ENCODE assay signal across 11 mouse cellular contexts in genomic region chr2:65182747-65183146, GRCm38 (mm10). TPM values are rescaled to one million over a fixed set of nuclear protein-coding genes. Genes with fewer than 3 reads are reported as not detected.
DNase-seq lines count a peak whose midpoint lies in the region; ATAC-seq lines count a peak whose summit lies in the region.
"Had no signal": no experiment of that assay in that cellular context is flagged by ENCODE, and none has a peak within 500 bp of the region (broad histone marks: within the 10 kb centered on the region; RNA-seq: fewer than 3 reads in every experiment).

No protein-coding gene starts in this region.

- peaks cover 33% of the 10 kb centered on the region for H3K4me1 ChIP-seq in heart, embryonic 13.5 days
- H3K4me1 ChIP-seq in forebrain, embryonic 11.5 days (replicated peaks; ENCODE audit: control insufficient read depth, insufficient read depth, low read length): peaks cover 10% of the 10 kb centered on the region
- H3K4me1 ChIP-seq in midbrain, embryonic 11.5 days (ENCODE audit: control insufficient read depth, insufficient read depth, low read length): peaks cover 19% of the 10 kb centered on the region
- H3K4me1 ChIP-seq: embryonic facial prominence, embryonic 15.5 days had no signal

- WGBS in heart, embryonic 13.5 days: 47% methylated on average over 2 of the region's 2 CpGs
- WGBS in forebrain, embryonic 11.5 days: 31% methylated on average over 2 of the region's 2 CpGs
- WGBS in midbrain, embryonic 11.5 days: 10% methylated on average over 2 of the region's 2 CpGs

- no peak overlapping the region for H3K4me2 ChIP-seq in heart, embryonic 13.5 days
- no peak overlapping the region for H3K4me2 ChIP-seq in forebrain, embryonic 11.5 days (ENCODE audit: low read depth, low read length, severe bottlenecking)
- H3K4me2 ChIP-seq in midbrain, embryonic 11.5 days: no peak overlapping the region
- H3K4me2 ChIP-seq: embryonic facial prominence, embryonic 15.5 days had no signal

- no peak for DNase-seq in heart, adult 11 months
- DNase-seq in CD4-positive, CD25-positive, alpha-beta regulatory T cell, adult 2 months (ENCODE audit: low read depth, low spot score): peak; percentile 88
- no peak for DNase-seq in forebrain, embryonic 11.5 days (ENCODE audit: low spot score)
- peak; percentile 91 for DNase-seq in midbrain, embryonic 11.5 days (ENCODE audit: low spot score, missing footprints)
- no peak for DNase-seq in right cerebral cortex, postnatal 4 days
- no peak for DNase-seq in gastrocnemius, postnatal 25 days
- no peak for DNase-seq in layer of hippocampus, adult 11-12 months (ENCODE audit: low spot score)
- DNase-seq: adrenal gland, postnatal 14 days; lung, adult 2 months had no signal

- H3K4me3 ChIP-seq in heart, embryonic 13.5 days: no peak overlapping the region
- no peak overlapping the region for H3K4me3 ChIP-seq in forebrain, embryonic 11.5 days (ENCODE audit: low read depth, low read length)
- H3K4me3 ChIP-seq in midbrain, embryonic 11.5 days (ENCODE audit: low read depth, low read length): no peak overlapping the region
- H3K4me3 ChIP-seq: embryonic facial prominence, embryonic 15.5 days had no signal

- H3K36me3 ChIP-seq in heart, embryonic 13.5 days: no peaks in the 10 kb centered on the region
- H3K36me3 ChIP-seq in forebrain, embryonic 11.5 days (ENCODE audit: control insufficient read depth, insufficient read depth, low read length): no peaks in the 10 kb centered on the region
- no peaks in the 10 kb centered on the region for H3K36me3 ChIP-seq in midbrain, embryonic 11.5 days (ENCODE audit: control insufficient read depth, insufficient read depth, low read length)
- H3K36me3 ChIP-seq: embryonic facial prominence, embryonic 15.5 days had no signal

- ATAC-seq in heart, embryonic 13.5 days (ENCODE audit: extremely low read depth, insufficient number of reproducible peaks, low FRiP score, low TSS enrichment): no peak
- 0 out of 2 replicates have a peak, but pooled peaks have one; percentile 22 for ATAC-seq in forebrain, embryonic 11.5 days (replicated peaks; ENCODE audit: low FRiP score)
- ATAC-seq in midbrain, embryonic 11.5 days (ENCODE audit: low FRiP score): peak; percentile 66

- H3K9ac ChIP-seq in heart, embryonic 13.5 days: no peak overlapping the region
- H3K9ac ChIP-seq in forebrain, embryonic 11.5 days (ENCODE audit: low read length): no peak overlapping the region
- H3K9ac ChIP-seq in midbrain, embryonic 11.5 days (ENCODE audit: low read length): no peak overlapping the region
- H3K9ac ChIP-seq: embryonic facial prominence, embryonic 15.5 days had no signal

- H3K27me3 ChIP-seq in heart, embryonic 13.5 days (replicated peaks): no peaks in the 10 kb centered on the region
- no peaks in the 10 kb centered on the region for H3K27me3 ChIP-seq in forebrain, embryonic 11.5 days (ENCODE audit: control insufficient read depth, insufficient read depth, low read length)
- no peaks in the 10 kb centered on the region for H3K27me3 ChIP-seq in midbrain, embryonic 11.5 days (ENCODE audit: control insufficient read depth, insufficient read depth, low read length)
- H3K27me3 ChIP-seq: embryonic facial prominence, embryonic 15.5 days had no signal

- peak overlapping the region; percentile 66; the same call in 1 of the 2 replicates for H3K27ac ChIP-seq in heart, embryonic 13.5 days (replicated peaks)
- H3K27ac ChIP-seq in forebrain, embryonic 11.5 days (ENCODE audit: low read depth, low read length): no peak overlapping the region
- no peak overlapping the region for H3K27ac ChIP-seq in midbrain, embryonic 11.5 days (ENCODE audit: low read depth, low read length)
- H3K27ac ChIP-seq: embryonic facial prominence, embryonic 15.5 days had no signal

- no peaks in the 10 kb centered on the region; the same call in 1 of the 2 replicates for H3K9me3 ChIP-seq in heart, embryonic 13.5 days
- H3K9me3 ChIP-seq in forebrain, embryonic 11.5 days (ENCODE audit: control insufficient read depth, low read length): no peaks in the 10 kb centered on the region
- H3K9me3 ChIP-seq in midbrain, embryonic 11.5 days (ENCODE audit: control insufficient read depth, low read length): no peaks in the 10 kb centered on the region
- H3K9me3 ChIP-seq: embryonic facial prominence, embryonic 15.5 days had no signal

RNA-seq across cellular contexts. Expression of gene Cobll1, which starts 56.5 kb away (rescaled TPM):
- polyA plus RNA-seq in heart, embryonic 13.5 days (2015; fragmentation: Nextera tagmentation; extraction: Ambion mirVana): 7.9 and 8.1 TPM in 2 replicates
- 4.2 and 4.8 TPM in 2 replicates for polyA plus RNA-seq in forebrain, embryonic 11.5 days (2014; fragmentation: Nextera tagmentation; extraction: Ambion mirVana)
- 2.0 TPM in 2 replicates for polyA plus RNA-seq in midbrain, embryonic 11.5 days (2014; fragmentation: Nextera tagmentation; extraction: Ambion mirVana)
- total RNA-seq in gastrocnemius, postnatal 25 days (2021): 1 to 10 TPM; 3.9 to 4.8 TPM

Comparison
In these comparisons a context has a peak if more than half of its experiments do, and no peak if none do; other contexts are left out.
1. DNase-seq: peak in CD4-positive, CD25-positive, alpha-beta regulatory T cell, adult 2 months (single experiment) and midbrain, embryonic 11.5 days (single experiment); none in heart, adult 11 months (single experiment), forebrain, embryonic 11.5 days (single experiment), right cerebral cortex, postnatal 4 days (single experiment), gastrocnemius, postnatal 25 days (single experiment) and layer of hippocampus, adult 11-12 months (single experiment).